In the genomic region with DNA sequence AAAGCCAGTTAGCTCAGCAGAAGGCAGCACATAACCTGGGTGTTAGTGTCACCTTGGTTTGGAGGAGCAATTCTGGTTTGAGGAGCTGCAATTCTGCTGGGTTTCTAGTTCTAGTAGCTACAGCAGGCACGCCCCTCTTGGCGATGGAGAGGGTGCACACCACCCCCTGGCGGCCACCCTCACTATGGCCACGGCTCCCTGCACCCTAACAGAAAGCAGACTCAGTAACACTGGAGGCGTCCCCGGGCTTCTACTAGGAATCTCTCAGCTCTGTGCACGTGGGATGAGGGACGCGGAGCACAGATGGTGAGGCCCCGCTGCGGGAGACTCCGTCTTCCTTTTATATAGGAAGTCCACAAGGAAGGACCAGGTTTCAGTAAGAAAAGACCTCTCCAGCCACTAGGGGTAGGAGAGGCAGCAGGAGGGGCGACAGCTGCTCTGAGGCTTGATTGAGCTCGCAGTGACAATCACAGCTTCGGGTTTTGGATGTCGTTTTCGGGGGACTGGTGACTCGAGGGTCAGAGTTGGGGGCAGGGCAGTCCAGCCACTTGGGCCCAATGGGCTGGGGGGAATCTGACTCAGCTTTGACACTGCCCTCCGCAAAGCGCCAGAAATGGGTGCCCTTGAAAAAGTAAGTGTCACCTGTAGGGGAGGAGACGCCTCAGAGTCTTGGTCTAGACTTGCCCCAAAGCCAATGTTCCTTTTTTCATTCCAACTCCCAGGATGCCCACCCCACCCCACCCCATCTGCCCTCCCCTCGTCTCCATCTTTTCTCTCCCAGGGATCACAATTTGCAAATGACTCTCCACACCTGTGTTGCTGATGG, we compare ENCODE assay signal across 8 mouse cellular contexts. TPM values are rescaled to one million over a fixed set of nuclear protein-coding genes. Genes with fewer than 3 reads are reported as not detected.
DNase-seq lines count a peak whose midpoint lies in the region; ATAC-seq and TF ChIP-seq lines count a peak whose summit lies in the region.

No protein-coding gene starts in this region.

- no peaks in the 10 kb centered on the region for H3K79me3 ChIP-seq in C2C12 (ENCODE audit: low read depth)

- ATAC-seq in erythroblast, adult 5-6 weeks (replicated peaks; ENCODE audit: low FRiP score, poor library complexity, severe bottlenecking), result peak; percentile 87
- peak; percentile 69 for ATAC-seq in heart, embryonic 12.5 days (ENCODE audit: insufficient number of reproducible peaks, low FRiP score)
- ATAC-seq in kidney, embryonic 16.5 days (ENCODE audit: low FRiP score, low TSS enrichment), result peak; percentile 87

- peak; percentile 90 for TF ChIP-seq CTCF in C2C12 (IDR thresholded peaks at IDR 0.05; ENCODE audit: control insufficient read depth, insufficient read depth, insufficient read length)
- TF ChIP-seq CTCF in bone marrow macrophage, adult 2 months (IDR thresholded peaks at IDR 0.05; ENCODE audit: low read depth, low read length), result peak; percentile 55
- peak; percentile 83 for TF ChIP-seq CTCF in liver, adult 2 months (IDR thresholded peaks at IDR 0.05; ENCODE audit: low read depth, low read length)

- H3K4me3 ChIP-seq in C2C12 (ENCODE audit: insufficient read depth, poor library complexity, severe bottlenecking), result no peak overlapping the region
- H3K4me3 ChIP-seq in bone marrow macrophage, adult 2 months (ENCODE audit: insufficient read depth, low read length), result no peak overlapping the region
- peak overlapping the region; percentile 8 for H3K4me3 ChIP-seq in heart, embryonic 12.5 days
- H3K4me3 ChIP-seq in kidney, embryonic 16.5 days (ENCODE audit: low read length), result peak overlapping the region; percentile 25
- no peak overlapping the region for H3K4me3 ChIP-seq in liver, adult 2 months (ENCODE audit: insufficient read depth, low read depth, low read length)
- no peak overlapping the region for H3K4me3 ChIP-seq in myocyte

- TF ChIP-seq POLR2A in bone marrow macrophage, adult 2 months (IDR thresholded peaks at IDR 0.05; ENCODE audit: borderline replicate concordance, low read depth, low read length), result no peak
- TF ChIP-seq POLR2A in liver, adult 2 months (IDR thresholded peaks at IDR 0.05; ENCODE audit: extremely low read depth, insufficient read depth, low read length), result no peak
- no peak for TF ChIP-seq POLR2A in myocyte (IDR thresholded peaks at IDR 0.05; ENCODE audit: insufficient read length, low read depth)

- no peaks in the 10 kb centered on the region for H3K9me3 ChIP-seq in heart, embryonic 12.5 days (replicated peaks)
- no peaks in the 10 kb centered on the region for H3K9me3 ChIP-seq in kidney, embryonic 16.5 days (ENCODE audit: low read length)

- WGBS in heart, embryonic 12.5 days, result 15% methylated on average over 22 of the region's 22 CpGs
- WGBS in kidney, embryonic 16.5 days, result 14% methylated on average over 22 of the region's 22 CpGs
- WGBS in liver, adult 2 months, result 14% methylated on average over 22 of the region's 22 CpGs

- H3K4me2 ChIP-seq in heart, embryonic 12.5 days, result peak overlapping the region; percentile 54
- peak overlapping the region; percentile 57 for H3K4me2 ChIP-seq in kidney, embryonic 16.5 days (replicated peaks; ENCODE audit: low read depth, low read length)
- peak overlapping the region; percentile 62 for H3K4me2 ChIP-seq in myocyte (ENCODE audit: low read depth)

- no peak overlapping the region for H3K27ac ChIP-seq in bone marrow macrophage, adult 2 months (ENCODE audit: insufficient read depth, low read depth, low read length)
- no peak overlapping the region for H3K27ac ChIP-seq in heart, embryonic 12.5 days (ENCODE audit: poor library complexity, severe bottlenecking)
- no peak overlapping the region for H3K27ac ChIP-seq in kidney, embryonic 16.5 days (ENCODE audit: low read length)
- H3K27ac ChIP-seq in liver, adult 2 months (replicated peaks; ENCODE audit: insufficient read depth, low read depth, low read length), result no peak overlapping the region

- H3K27me3 ChIP-seq in C2C12 (ENCODE audit: control insufficient read depth, insufficient read depth, insufficient read length) (peaks cover 41% of the 10 kb centered on the region), myocyte (ENCODE audit: control insufficient read depth, insufficient read depth, insufficient read length) (peaks cover 29% of the 10 kb centered on the region)
- peaks cover 29% of the 10 kb centered on the region for H3K27me3 ChIP-seq in heart, embryonic 12.5 days (replicated peaks)
- no peaks in the 10 kb centered on the region for H3K27me3 ChIP-seq in kidney, embryonic 16.5 days (ENCODE audit: insufficient read depth, low read length)
- H3K27me3 ChIP-seq in liver, adult 2 months (ENCODE audit: control insufficient read depth, insufficient read depth, low read length), result no peaks in the 10 kb centered on the region

- H3K79me2 ChIP-seq in C2C12 (ENCODE audit: control insufficient read depth, insufficient read depth) (no peaks in the 10 kb centered on the region), myocyte (ENCODE audit: control insufficient read depth, insufficient read depth) (no peaks in the 10 kb centered on the region)
- H3K79me2 ChIP-seq in liver, adult 2 months (ENCODE audit: control insufficient read depth, insufficient read depth, low read length), result no peaks in the 10 kb centered on the region

- H3K4me1 ChIP-seq in bone marrow macrophage, adult 2 months (ENCODE audit: control insufficient read depth, insufficient read depth, low read length), result no peaks in the 10 kb centered on the region
- peaks cover 5% of the 10 kb centered on the region; the same call in 1 of the 2 replicates for H3K4me1 ChIP-seq in heart, embryonic 12.5 days (replicated peaks)
- H3K4me1 ChIP-seq in kidney, embryonic 16.5 days (ENCODE audit: insufficient read depth, low read length), result peaks cover 3% of the 10 kb centered on the region; the same call in 1 of the 2 replicates
- H3K4me1 ChIP-seq in liver, adult 2 months (ENCODE audit: control insufficient read depth, insufficient read depth, low read length), result no peaks in the 10 kb centered on the region

- H3K36me3 ChIP-seq in C2C12 (ENCODE audit: control insufficient read depth, insufficient read depth), result no peaks in the 10 kb centered on the region
- no peaks in the 10 kb centered on the region for H3K36me3 ChIP-seq in heart, embryonic 12.5 days
- no peaks in the 10 kb centered on the region for H3K36me3 ChIP-seq in kidney, embryonic 16.5 days (ENCODE audit: insufficient read depth, low read length)
- H3K36me3 ChIP-seq in liver, adult 2 months (ENCODE audit: control insufficient read depth, insufficient read depth, low read length), result no peaks in the 10 kb centered on the region
- no peaks in the 10 kb centered on the region for H3K36me3 ChIP-seq in myocyte (ENCODE audit: control insufficient read depth, insufficient read depth)

- H3K9ac ChIP-seq in heart, embryonic 12.5 days, result peak overlapping the region; percentile 17; the same call in 1 of the 2 replicates
- peak overlapping the region; percentile 36; the same call in 1 of the 2 replicates for H3K9ac ChIP-seq in kidney, embryonic 16.5 days (replicated peaks; ENCODE audit: low read length)
- no peak overlapping the region for H3K9ac ChIP-seq in liver, adult 2 months (ENCODE audit: low read depth, low read length)

- no peak overlapping the region for H3ac ChIP-seq in C2C12 (ENCODE audit: control insufficient read depth, insufficient read length, low read depth)
- H3ac ChIP-seq in myocyte (ENCODE audit: control insufficient read depth, insufficient read length), result no peak overlapping the region

- peak; percentile 7 for DNase-seq in liver, adult 2 months (ENCODE audit: extremely low read depth, low read depth, low spot score)
- DNase-seq in spleen, postnatal 4 days (ENCODE audit: low spot score in 2 of 2), result peak; percentile 73 to 90

RNA-seq across cellular contexts. Expression of a gene that starts 14.7 kb away (rescaled TPM):
- polyA plus RNA-seq in C2C12 (2012; fragmentation: generic; extraction: Trizol) (0.01 TPM), myocyte (2012; fragmentation: generic; extraction: Trizol) (not detected)
- polyA plus RNA-seq in bone marrow macrophage, adult 2 months (2012; ENCODE audit: insufficient read depth, insufficient read length, missing spikeins), result 0.38 and 0.41 TPM in 2 replicates
- 11.1 and 11.9 TPM in 2 replicates for total RNA-seq in erythroblast, adult 5-6 weeks (2015; ENCODE audit: low replicate concordance)
- total RNA-seq in erythroblast, adult 5-6 weeks (2017; ENCODE audit: low replicate concordance), result 3.1 and 4.0 TPM in 2 replicates
- polyA plus RNA-seq in heart, embryonic 12.5 days (2016; fragmentation: Nextera tagmentation; extraction: Ambion mirVana), result 0.42 and 0.75 TPM in 2 replicates
- 1.1 and 1.2 TPM in 2 replicates for polyA plus RNA-seq in kidney, embryonic 16.5 days (2015; fragmentation: Nextera tagmentation; extraction: Ambion mirVana)
- total RNA-seq in liver, adult 2 months (2014; rRNA removed), result under 0.01 TPM in 1 of 2 replicates, not detected in the other
- polyA plus RNA-seq in liver, adult 2 months (2012; rRNA removed), result 0.06 and 0.10 TPM in 2 replicates

RNA-seq across cellular contexts. Expression of a gene that starts 29.8 kb away (rescaled TPM):
- polyA plus RNA-seq in C2C12 (2012; fragmentation: generic; extraction: Trizol), result 0.09 TPM
- not detected in 2 replicates for polyA plus RNA-seq in bone marrow macrophage, adult 2 months (2012; ENCODE audit: insufficient read depth, insufficient read length, missing spikeins)
- total RNA-seq in erythroblast, adult 5-6 weeks (2015; ENCODE audit: low replicate concordance), result not detected in 2 replicates
- total RNA-seq in erythroblast, adult 5-6 weeks (2017; ENCODE audit: low replicate concordance), result not detected in 2 replicates
- not detected in 2 replicates for polyA plus RNA-seq in heart, embryonic 12.5 days (2016; fragmentation: Nextera tagmentation; extraction: Ambion mirVana)
- 0.26 TPM in 1 of 2 replicates, not detected in the other for polyA plus RNA-seq in kidney, embryonic 16.5 days (2015; fragmentation: Nextera tagmentation; extraction: Ambion mirVana)
- not detected in 2 replicates for total RNA-seq in liver, adult 2 months (2014; rRNA removed)
- not detected in 2 replicates for polyA plus RNA-seq in liver, adult 2 months (2012; rRNA removed)
- polyA plus RNA-seq in myocyte (2012; fragmentation: generic; extraction: Trizol), result 0.02 TPM

RNA-seq across cellular contexts. Expression of a gene that starts 29.9 kb away (rescaled TPM):
- 0.28 TPM for polyA plus RNA-seq in C2C12 (2012; fragmentation: generic; extraction: Trizol)
- polyA plus RNA-seq in bone marrow macrophage, adult 2 months (2012; ENCODE audit: insufficient read depth, insufficient read length, missing spikeins), result not detected in 2 replicates
- total RNA-seq in erythroblast, adult 5-6 weeks (2015; ENCODE audit: low replicate concordance), result not detected in 2 replicates
- total RNA-seq in erythroblast, adult 5-6 weeks (2017; ENCODE audit: low replicate concordance), result not detected in 2 replicates
- polyA plus RNA-seq in heart, embryonic 12.5 days (2016; fragmentation: Nextera tagmentation; extraction: Ambion mirVana), result 0.36 TPM in 1 of 2 replicates, not detected in the other
- 1.7 and 2.0 TPM in 2 replicates for polyA plus RNA-seq in kidney, embryonic 16.5 days (2015; fragmentation: Nextera tagmentation; extraction: Ambion mirVana)
- total RNA-seq in liver, adult 2 months (2014; rRNA removed), result 0.09 TPM in 1 of 2 replicates, not detected in the other
- 0.05 TPM in 1 of 2 replicates, not detected in the other for polyA plus RNA-seq in liver, adult 2 months (2012; rRNA removed)
- polyA plus RNA-seq in myocyte (2012; fragmentation: generic; extraction: Trizol), result 0.14 TPM

RNA-seq across cellular contexts. Expression of a gene that starts 31.1 kb away (rescaled TPM):
- polyA plus RNA-seq in C2C12 (2012; fragmentation: generic; extraction: Trizol), result 5.2 TPM
- 1.2 and 1.3 TPM in 2 replicates for polyA plus RNA-seq in bone marrow macrophage, adult 2 months (2012; ENCODE audit: insufficient read depth, insufficient read length, missing spikeins)
- total RNA-seq in erythroblast, adult 5-6 weeks (2015; ENCODE audit: low replicate concordance), result not detected in 2 replicates
- not detected in 2 replicates for total RNA-seq in erythroblast, adult 5-6 weeks (2017; ENCODE audit: low replicate concordance)
- polyA plus RNA-seq in heart, embryonic 12.5 days (2016; fragmentation: Nextera tagmentation; extraction: Ambion mirVana), result 9.1 and 10.7 TPM in 2 replicates
- 19.1 and 19.3 TPM in 2 replicates for polyA plus RNA-seq in kidney, embryonic 16.5 days (2015; fragmentation: Nextera tagmentation; extraction: Ambion mirVana)
- 1.3 and 2.0 TPM in 2 replicates for total RNA-seq in liver, adult 2 months (2014; rRNA removed)
- polyA plus RNA-seq in liver, adult 2 months (2012; rRNA removed), result 2.2 and 3.2 TPM in 2 replicates
- polyA plus RNA-seq in myocyte (2012; fragmentation: generic; extraction: Trizol), result 5.1 TPM

RNA-seq across cellular contexts. Expression of a gene that starts 43.0 kb away (rescaled TPM):
- polyA plus RNA-seq in C2C12 (2012; fragmentation: generic; extraction: Trizol) (253 TPM), myocyte (2012; fragmentation: generic; extraction: Trizol) (199 TPM)
- 101 and 118 TPM in 2 replicates for polyA plus RNA-seq in bone marrow macrophage, adult 2 months (2012; ENCODE audit: insufficient read depth, insufficient read length, missing spikeins)
- total RNA-seq in erythroblast, adult 5-6 weeks (2015; ENCODE audit: low replicate concordance), result 8.6 and 28.0 TPM in 2 replicates
- 4.3 and 12.1 TPM in 2 replicates for total RNA-seq in erythroblast, adult 5-6 weeks (2017; ENCODE audit: low replicate concordance)
- 334 and 337 TPM in 2 replicates for polyA plus RNA-seq in heart, embryonic 12.5 days (2016; fragmentation: Nextera tagmentation; extraction: Ambion mirVana)
- polyA plus RNA-seq in kidney, embryonic 16.5 days (2015; fragmentation: Nextera tagmentation; extraction: Ambion mirVana), result 73.4 and 83.7 TPM in 2 replicates
- 9.3 and 11.5 TPM in 2 replicates for total RNA-seq in liver, adult 2 months (2014; rRNA removed)
- 142 and 189 TPM in 2 replicates for polyA plus RNA-seq in liver, adult 2 months (2012; rRNA removed)

Comparison
In these comparisons a context has a peak if more than half of its experiments do, and no peak if none do; other contexts are left out.
1. H3K4me3 ChIP-seq: peak in heart, embryonic 12.5 days (single experiment) and kidney, embryonic 16.5 days (single experiment); none in C2C12 (single experiment), bone marrow macrophage, adult 2 months (single experiment), liver, adult 2 months (single experiment) and myocyte (single experiment).
2. Peak in every context shown above with its lines, with median percentiles within 50 percentile points of each other: CTCF ChIP-seq, ATAC-seq and H3K4me2 ChIP-seq.